Mouse (Mus musculus) megakaryocyte, embryonic 14.5 days (primary cell): ENCODE measurements at regions not wholly inside any gene's neighbourhood (a gene's known extent, or its start where the extent isn't known, plus 50 kb on each side); places are given as distances from the start of the nearest gene placed in this dataset.

Experiments
- FLI1 ChIP-seq: IDR thresholded peaks from 2 replicates; pipeline ENCODE4 v1.6.1; 2012; ENCODE audit warnings: low read length, inconsistent platforms, mixed read lengths
- GATA1 ChIP-seq: IDR thresholded peaks from 3 replicates; pipeline ENCODE4 v1.6.1; 2012; ENCODE audit warnings: mixed read lengths, low read length, inconsistent platforms, borderline replicate concordance

DNA sequence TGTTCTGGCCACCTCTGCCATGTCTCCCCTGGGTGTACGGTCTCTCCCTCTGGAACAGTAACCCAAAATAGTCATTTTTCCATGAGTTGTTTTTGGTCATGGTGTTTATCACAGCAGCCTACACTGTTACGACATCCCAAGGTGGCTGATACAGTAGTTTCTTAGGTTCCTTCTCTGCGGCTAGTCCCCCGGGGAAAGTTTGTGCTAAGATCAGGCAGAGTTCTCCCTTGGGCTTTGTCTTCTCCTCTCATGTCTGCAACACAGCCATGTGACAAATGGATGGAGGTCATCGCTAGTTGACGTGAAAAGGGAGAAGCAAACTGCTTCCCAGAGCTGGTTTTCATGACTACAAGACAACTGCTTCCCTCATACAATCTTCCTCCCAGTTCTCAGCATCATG is 56.9 kb upstream of the Serp2 start:
- TF ChIP-seq GATA1 = no peak
- no peak for TF ChIP-seq FLI1
